Mouse (Mus musculus) ES-CJ7 (cell line): ENCODE results near the gene Crip2.
A peak's percentile ranks its signal among the peaks of the same experiment; 100 is the strongest.

Experiments
- DNase-seq: peaks from one replicate; pipeline ENCODE4 v3.0.0; 2011; ENCODE audit warnings: low read depth, low spot score

The Crip2 gene

GRCm38 (mm10) chr12:113184945-113185344, 44.9 kb downstream of the Crip2 start:
- DNase-seq = no peak

GRCm38 (mm10) chr12:113185442-113186291, 45.6 kb downstream of the Crip2 start, which contains the start of gene Tmem121:
Gene Tmem121 (plus strand): TSS chr12:113185930.
- DNase-seq = no peak

- no peak for DNase-seq
Measured at GRCm38 (mm10) chr12:113186326-113187010, 46.4 kb downstream of the Crip2 start.

GRCm38 (mm10) chr12:113187011-113187375, 47.0 kb downstream of the Crip2 start:
- DNase-seq = no peak

- DNase-seq = peak; percentile 83
Measured at GRCm38 (mm10) chr12:113187584-113188295, 47.7 kb downstream of the Crip2 start.

GRCm38 (mm10) chr12:113188349-113189055, 48.5 kb downstream of the Crip2 start:
- DNase-seq = peak; percentile 27

GRCm38 (mm10) chr12:113193423-113193822, 53.4 kb downstream of the Crip2 start:
- DNase-seq = no peak
